In the genomic region with DNA sequence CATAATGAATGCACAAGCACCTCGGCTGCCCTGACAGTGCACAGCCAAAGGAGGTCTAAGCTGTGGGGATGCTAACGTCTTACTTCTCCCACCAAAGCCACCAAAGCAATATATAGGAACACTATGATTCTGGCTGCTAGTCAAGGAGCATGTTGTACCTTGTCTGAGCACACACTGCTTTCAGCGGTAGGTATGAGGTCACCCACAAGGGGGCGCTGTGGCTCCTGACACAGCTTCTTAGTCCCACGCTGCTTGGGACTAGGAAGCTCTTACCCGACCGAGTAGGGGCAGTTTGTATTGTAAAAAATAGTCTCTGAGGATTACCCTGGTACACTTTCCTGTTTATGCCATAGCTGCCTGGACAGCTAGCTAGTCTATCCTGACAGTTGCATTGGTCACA, we compare ENCODE assay signal across 8 mouse cellular contexts. TPM values are rescaled to one million over a fixed set of nuclear protein-coding genes. Genes with fewer than 3 reads are reported as not detected.
DNase-seq lines count a peak whose midpoint lies in the region; ATAC-seq and TF ChIP-seq lines count a peak whose summit lies in the region.

No protein-coding gene starts in this region.

- H3K27me3 ChIP-seq in C2C12 (ENCODE audit: control insufficient read depth, insufficient read depth, insufficient read length) (no peaks in the 10 kb centered on the region), Patski (no peaks in the 10 kb centered on the region)
- H3K27me3 ChIP-seq in kidney, postnatal 0 days (ENCODE audit: insufficient read depth, low read length), result no peaks in the 10 kb centered on the region
- no peaks in the 10 kb centered on the region for H3K27me3 ChIP-seq in liver, postnatal 0 days (ENCODE audit: insufficient read depth, low read length)

- H3ac ChIP-seq in C2C12 (ENCODE audit: control insufficient read depth, insufficient read length, low read depth), result no peak overlapping the region

- H3K36me3 ChIP-seq in C2C12 (ENCODE audit: control insufficient read depth, insufficient read depth), result no peaks in the 10 kb centered on the region
- no peaks in the 10 kb centered on the region for H3K36me3 ChIP-seq in kidney, postnatal 0 days (ENCODE audit: insufficient read depth, low read length)
- no peaks in the 10 kb centered on the region for H3K36me3 ChIP-seq in liver, postnatal 0 days (replicated peaks; ENCODE audit: insufficient read depth, low read length)

- POLR2A ChIA-PET in Patski (lab: Charles Lee), result no interaction called here

- ATAC-seq in Patski, result peak; percentile 59
- peak; percentile 66; the same call in 1 of the 2 replicates for ATAC-seq in kidney, postnatal 0 days (replicated peaks; ENCODE audit: low FRiP score, low read depth)
- ATAC-seq in liver, postnatal 0 days, result peak; percentile 59

- no peak for TF ChIP-seq EP300 in liver, postnatal 0 days (IDR thresholded peaks at IDR 0.05; ENCODE audit: low read depth)

- no peaks in the 10 kb centered on the region for H3K79me3 ChIP-seq in C2C12 (ENCODE audit: low read depth)

- H3K9me3 ChIP-seq in kidney, postnatal 0 days (replicated peaks; ENCODE audit: low read length), result no peaks in the 10 kb centered on the region
- H3K9me3 ChIP-seq in liver, postnatal 0 days (ENCODE audit: low read length), result no peaks in the 10 kb centered on the region

- DNase-seq in Patski (ENCODE audit: low read depth, low spot score), result no peak
- peak; percentile 66 for DNase-seq in cerebellum, adult 9-11 months
- DNase-seq in gastrocnemius, postnatal 25 days, result peak; percentile 40
- peak; percentile 84 for DNase-seq in kidney, postnatal 0 days (ENCODE audit: low spot score)
- peak; percentile 89 for DNase-seq in liver, postnatal 0 days
- DNase-seq in retina, postnatal 1 day, result peak; percentile 85
- peak; percentile 44 to 61 for DNase-seq in urinary bladder, adult 18-20 months (ENCODE audit: low spot score in 2 of 2)

- CTCF ChIA-PET in Patski (lab: Charles Lee), result interaction anchor here (0.7 to 2.3 kb wide), 14 partner anchors 10 to 532 kb away, joined by 3 to 10 read pairs (median 4); a partner anchor contains a TSS

- H3K4me2 ChIP-seq in kidney, postnatal 0 days (ENCODE audit: low read length), result no peak overlapping the region
- H3K4me2 ChIP-seq in liver, postnatal 0 days (ENCODE audit: low read depth, low read length), result no peak overlapping the region

- no peaks in the 10 kb centered on the region for H3K4me1 ChIP-seq in kidney, postnatal 0 days (replicated peaks; ENCODE audit: insufficient read depth, low read length)
- 0 out of 2 replicates have a peak, but pooled peaks cover 2% of the 10 kb centered on the region for H3K4me1 ChIP-seq in liver, postnatal 0 days (ENCODE audit: insufficient read depth)

- TF ChIP-seq CTCF in C2C12 (IDR thresholded peaks at IDR 0.05; ENCODE audit: control insufficient read depth, insufficient read depth, insufficient read length), result peak; percentile 84
- peak; percentile 83 for TF ChIP-seq CTCF in Patski (IDR thresholded peaks at IDR 0.05)
- peak; percentile 86 for TF ChIP-seq CTCF in kidney, postnatal 0 days (IDR thresholded peaks at IDR 0.05; ENCODE audit: low read depth)
- peak; percentile 93 for TF ChIP-seq CTCF in liver, postnatal 0 days (IDR thresholded peaks at IDR 0.05; ENCODE audit: low read depth)

- no peak overlapping the region for H3K27ac ChIP-seq in kidney, postnatal 0 days
- no peak overlapping the region for H3K27ac ChIP-seq in liver, postnatal 0 days (ENCODE audit: low read depth)

- H3K9ac ChIP-seq in kidney, postnatal 0 days (ENCODE audit: low read depth, low read length), result no peak overlapping the region
- no peak overlapping the region for H3K9ac ChIP-seq in liver, postnatal 0 days (replicated peaks)

- no peaks in the 10 kb centered on the region for H3K79me2 ChIP-seq in C2C12 (ENCODE audit: control insufficient read depth, insufficient read depth)

- in situ Hi-C loops in Patski (cut with MboI; ENCODE audit: low pct_unique_long_range_greater_than_20kb), result loop anchor here (5.0 kb wide), 1 partner anchor 525 kb away; no protein-coding TSS in a partner anchor

- 10% methylated on average over 7 of the region's 7 CpGs for WGBS in kidney, postnatal 0 days
- 15% methylated on average over 7 of the region's 7 CpGs for WGBS in liver, postnatal 0 days (ENCODE audit: insufficient replicate concordance)

- H3K4me3 ChIP-seq in C2C12 (ENCODE audit: insufficient read depth, poor library complexity, severe bottlenecking), result no peak overlapping the region
- H3K4me3 ChIP-seq in kidney, postnatal 0 days (replicated peaks; ENCODE audit: low read depth, low read length), result no peak overlapping the region
- H3K4me3 ChIP-seq in liver, postnatal 0 days (ENCODE audit: low read depth, low read length), result no peak overlapping the region

TF ChIP-seq in C2C12, 6 proteins besides CTCF, POLR2A, EP300 and RAD21:
- no peak for TF ChIP-seq CEBPB (IDR thresholded peaks at IDR 0.05; ENCODE audit: low read depth)
- no peak for TF ChIP-seq MYOD1 (IDR thresholded peaks at IDR 0.05; ENCODE audit: control insufficient read depth, insufficient read length, low read depth)

RNA-seq across cellular contexts. Expression of a gene that starts 7.4 kb away (rescaled TPM):
- polyA plus RNA-seq in C2C12 (2012; fragmentation: generic; extraction: Trizol), result 20.4 TPM
- polyA plus RNA-seq in Patski (2021), result 29.1 TPM
- total RNA-seq in gastrocnemius, postnatal 25 days (2021), result 10 to 100 TPM; 15.6 to 15.8 TPM
- 16.8 and 18.6 TPM in 2 replicates for polyA plus RNA-seq in kidney, postnatal 0 days (2015; fragmentation: Nextera tagmentation; extraction: Ambion mirVana)
- polyA plus RNA-seq in liver, postnatal 0 days (2015; fragmentation: Nextera tagmentation; extraction: Ambion mirVana), result 5.9 and 7.7 TPM in 2 replicates

RNA-seq across cellular contexts. Expression of a gene that starts 48.9 kb away (rescaled TPM):
- polyA plus RNA-seq in C2C12 (2012; fragmentation: generic; extraction: Trizol) (0.43 TPM), Patski (2021) (3.0 TPM)
- 1 to 10 TPM; 6.0 to 6.8 TPM for total RNA-seq in gastrocnemius, postnatal 25 days (2021)
- 7.3 and 7.6 TPM in 2 replicates for polyA plus RNA-seq in kidney, postnatal 0 days (2015; fragmentation: Nextera tagmentation; extraction: Ambion mirVana)
- polyA plus RNA-seq in liver, postnatal 0 days (2015; fragmentation: Nextera tagmentation; extraction: Ambion mirVana), result 7.2 and 8.8 TPM in 2 replicates

RNA-seq across cellular contexts. Expression of a gene that starts 49.8 kb away (rescaled TPM):
- 23.0 TPM for polyA plus RNA-seq in C2C12 (2012; fragmentation: generic; extraction: Trizol)
- 77.9 TPM for polyA plus RNA-seq in Patski (2021)
- 1 to 10 TPM; 6.2 to 6.3 TPM for total RNA-seq in gastrocnemius, postnatal 25 days (2021)
- polyA plus RNA-seq in kidney, postnatal 0 days (2015; fragmentation: Nextera tagmentation; extraction: Ambion mirVana), result 26.4 and 27.7 TPM in 2 replicates
- polyA plus RNA-seq in liver, postnatal 0 days (2015; fragmentation: Nextera tagmentation; extraction: Ambion mirVana), result 25.9 and 26.9 TPM in 2 replicates
